Mouse (Mus musculus) lung, adult 2 months (tissue): Measurements from ENCODE around the gene Mrpl14. TPM values are rescaled to one million over a fixed set of nuclear protein-coding genes. Genes with fewer than 3 reads are reported as not detected.
A peak's percentile ranks its signal among the peaks of the same experiment; 100 is the strongest.

Experiments used
- DNase-seq: peaks from one replicate; pipeline ENCODE4 v3.0.0; 2022
- H3K4me1 ChIP-seq: fragments of 200-500 bp; 2 replicates; pipeline ENCODE4 v1.6.1; 2011; ENCODE audit warnings: low read length; ENCODE audit not compliant: control insufficient read depth, insufficient read depth
- H3K4me3 ChIP-seq: fragments of 200-500 bp; replicated peaks from 2 replicates; pipeline ENCODE3; 2011; ENCODE audit warnings: low read depth, mild to moderate bottlenecking, control low read depth, low read length; ENCODE audit errors: extremely low read depth
- CTCF ChIP-seq: fragments of 200-500 bp; IDR thresholded peaks from 2 replicates; pipeline ENCODE4 v1.5.1; 2011; ENCODE audit warnings: mild to moderate bottlenecking, low read length, control low read depth; ENCODE audit not compliant: insufficient read depth
- POLR2A ChIP-seq: fragments of 200-500 bp; IDR thresholded peaks from 2 replicates; pipeline ENCODE4 v1.6.1; 2011; ENCODE audit warnings: low read depth, mild to moderate bottlenecking, control low read depth, low read length, borderline replicate concordance; ENCODE audit errors: extremely low read depth
- WGBS: fragments of 180-500 bp; shearing (Covaris S2); methylation state at CpG from one replicate; pipeline ENCODE4 v1.1.7; 2018; 5-methylcytosine and 5-hydroxymethylcytosine counted together
- polyA plus RNA-seq: library from polyadenylated mRNA; depleted of rRNA; stranded (reverse); fragments of >200 nt; gene quantifications from 2 replicates; pipeline ENCODE4 v1.2.3, GENCODE M21; 2012; rRNA removed

Gene Mrpl14
- polyA plus RNA-seq = 131 and 171 TPM in 2 replicates

DNA sequence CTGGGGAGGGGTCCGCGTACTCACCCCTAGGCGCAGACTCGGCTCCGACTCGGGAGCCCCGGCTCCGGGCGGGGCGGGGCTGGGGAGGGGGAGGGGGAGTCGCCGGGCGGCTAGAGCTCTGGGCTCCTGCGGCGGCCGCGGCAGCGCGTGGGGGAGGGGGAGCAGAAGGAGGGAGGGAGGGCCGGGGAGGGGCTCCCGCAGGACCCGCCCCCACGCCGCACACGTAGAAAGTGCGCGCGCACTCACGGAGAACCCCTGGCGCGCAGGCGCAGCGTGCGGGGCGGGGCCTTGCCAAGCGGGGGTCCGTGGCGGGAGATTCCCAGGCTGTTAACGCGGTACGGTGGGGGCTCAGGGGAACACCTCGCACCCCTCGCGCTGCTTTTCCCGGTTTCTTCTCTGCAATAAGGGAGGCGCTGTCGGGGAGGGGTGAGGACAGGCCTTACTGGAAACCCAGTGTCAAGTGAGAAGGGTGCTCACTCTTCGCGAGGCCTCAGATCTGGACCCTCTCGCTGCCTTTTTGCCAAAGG is at the start of gene Mrpl14:
TSS of gene Mrpl14 (plus strand) at position 230 of the 527 bp plus-strand sequence.
- Histone ChIP-seq H3K4me3 (peak within 1 kb of the TSS; percentile 80), H3K4me1 (peaks cover 16% of the 10 kb centered on the region)
- TF ChIP-seq CTCF (no peak), POLR2A (peak; percentile 66; the same call in 1 of the 2 replicates)
- 2% methylated on average over 43 of the region's 50 CpGs for WGBS
- peak; percentile 90 for DNase-seq

DNA sequence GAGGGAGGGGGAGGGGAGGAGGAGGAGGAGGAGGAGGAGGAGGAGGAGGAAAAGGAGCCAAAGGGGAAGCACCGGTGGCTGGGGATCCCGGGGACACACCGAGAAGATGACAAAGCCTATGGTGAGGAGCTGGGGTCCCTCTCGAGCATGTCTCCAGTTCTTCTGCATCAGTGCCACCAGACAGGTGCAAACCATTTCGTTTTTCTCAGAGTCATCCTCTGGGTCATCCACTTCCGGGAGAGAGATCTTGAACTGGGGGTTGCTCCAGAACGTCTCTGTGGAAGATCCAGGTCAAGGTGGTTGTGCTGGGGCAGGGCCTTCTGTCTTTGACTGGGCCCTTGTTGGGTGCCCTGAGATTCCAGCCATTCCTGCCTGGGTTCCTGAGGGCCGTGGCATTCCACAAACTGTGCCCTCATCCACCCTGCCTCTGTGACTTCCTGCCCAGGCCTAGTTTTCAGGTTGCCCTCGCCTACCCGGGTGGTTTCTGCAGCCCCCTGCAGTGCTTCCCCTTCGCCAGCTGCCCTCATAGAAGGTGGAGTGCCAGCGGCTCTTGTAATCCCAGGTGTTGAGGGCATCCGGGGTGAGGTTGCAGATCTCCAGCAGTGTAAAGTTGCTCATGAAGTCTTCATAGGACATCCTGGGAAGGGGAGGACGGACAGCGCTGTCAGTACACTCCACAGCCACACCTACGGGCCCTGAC is 47.4 kb upstream of the Mrpl14 start:
- DNase-seq = no peak
- no peaks in the 10 kb centered on the region for H3K4me1 ChIP-seq
- no peak overlapping the region for H3K4me3 ChIP-seq
- no peak for TF ChIP-seq CTCF
- 68% methylated on average over 16 of the region's 16 CpGs for WGBS

DNA sequence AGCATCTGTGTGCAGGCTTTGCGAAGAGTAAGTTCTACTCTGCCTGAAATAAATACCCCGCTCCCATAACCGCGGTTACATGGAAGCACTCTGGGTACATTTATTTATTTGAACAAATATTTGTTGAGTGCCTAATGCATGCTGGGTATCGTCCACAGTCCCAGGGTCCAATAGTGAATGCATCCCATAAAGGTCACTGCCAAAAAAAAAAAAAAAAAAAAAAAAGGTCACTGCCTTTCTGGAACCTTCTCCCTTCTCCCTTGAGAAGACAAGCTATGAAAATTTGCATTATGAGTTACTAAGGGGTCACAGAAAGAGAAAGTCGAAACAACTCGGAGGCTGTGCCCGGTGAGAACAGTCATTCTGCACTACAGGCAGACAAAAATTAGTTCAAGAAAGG is 44.1 kb upstream of the Mrpl14 start:
- Histone ChIP-seq H3K4me1 (no peaks in the 10 kb centered on the region), H3K4me3 (no peak overlapping the region)
- DNase-seq = no peak
- no peak for TF ChIP-seq POLR2A
- no peak for TF ChIP-seq CTCF
- WGBS = 83% methylated on average over 8 of the region's 8 CpGs

DNA sequence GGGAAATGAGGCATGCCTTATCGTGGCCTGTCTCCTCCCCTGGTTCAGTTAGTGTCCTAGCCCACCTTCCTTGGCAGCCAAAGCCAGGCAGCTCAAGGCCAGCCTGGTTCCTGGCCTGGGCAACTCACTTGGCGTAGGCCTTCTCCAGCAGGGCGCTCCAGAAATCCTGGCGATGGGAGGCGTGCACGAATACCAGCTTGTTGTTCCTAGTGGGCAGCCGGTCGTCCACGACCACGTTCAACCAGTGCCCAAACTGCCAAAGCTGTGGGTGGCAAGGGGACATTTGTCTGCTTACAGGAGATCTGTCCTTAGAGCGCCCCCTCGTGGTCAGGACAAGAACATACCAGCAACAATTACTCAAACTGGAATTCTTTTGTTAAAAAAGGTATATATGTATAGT is 43.4 kb upstream of the Mrpl14 start:
- 22% methylated on average over 12 of the region's 12 CpGs for WGBS
- TF ChIP-seq POLR2A = no peak
- TF ChIP-seq CTCF = peak; percentile 72
- no peak overlapping the region for H3K4me3 ChIP-seq

DNA sequence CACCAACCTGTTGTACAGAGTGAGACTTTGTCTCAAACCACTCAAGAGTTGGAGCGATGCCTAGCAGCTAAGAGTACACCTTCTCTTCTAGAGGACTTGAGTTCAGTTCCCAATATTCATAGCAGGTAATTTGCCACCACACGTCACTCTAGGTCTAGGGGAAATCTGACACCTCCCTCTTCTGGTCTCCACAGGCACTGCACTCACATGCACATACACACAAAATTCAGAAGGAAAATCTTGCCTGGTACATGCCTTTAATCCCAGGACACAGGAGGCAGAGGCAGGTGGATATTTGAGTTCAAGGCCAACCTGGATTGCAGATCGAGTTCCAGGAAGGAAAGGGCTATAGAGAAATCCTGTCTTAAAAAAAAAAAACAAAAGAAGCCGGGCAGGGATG is 41.9 kb upstream of the Mrpl14 start:
- no peak for DNase-seq
- TF ChIP-seq CTCF = no peak
- TF ChIP-seq POLR2A = no peak
- WGBS = 85% methylated on average over 4 of the region's 4 CpGs
- Histone ChIP-seq H3K4me1 (no peaks in the 10 kb centered on the region), H3K4me3 (no peak overlapping the region)

More for the DNA sequence above, 43.4 kb upstream of the Mrpl14 start:
- peak; percentile 69 for DNase-seq
- H3K4me1 ChIP-seq = no peaks in the 10 kb centered on the region

DNA sequence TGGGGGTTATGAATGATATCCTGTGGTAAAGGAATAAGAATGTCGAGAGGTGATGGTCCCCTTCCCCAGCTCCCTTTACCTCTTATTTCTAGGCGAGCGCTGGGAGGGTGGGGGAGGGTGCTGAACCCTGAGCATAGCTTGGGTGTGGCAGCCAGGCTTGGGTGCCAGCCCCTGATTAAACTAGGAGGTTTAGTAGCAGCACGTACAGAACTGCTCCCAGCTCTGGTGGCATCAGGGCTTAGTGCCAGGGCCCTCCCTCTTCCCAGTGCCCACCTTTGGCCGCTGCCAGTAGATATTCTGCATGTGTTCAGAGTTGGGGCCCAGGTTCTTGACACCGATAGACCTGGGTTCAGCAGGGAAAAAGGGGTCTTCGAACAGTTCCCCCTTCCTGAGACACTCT is 32.9 kb upstream of the Mrpl14 start:
- 68% methylated on average over 7 of the region's 7 CpGs for WGBS
- H3K4me1 ChIP-seq = no peaks in the 10 kb centered on the region
- TF ChIP-seq CTCF (no peak), POLR2A (no peak)
- H3K4me3 ChIP-seq = no peak overlapping the region
- no peak for DNase-seq

DNA sequence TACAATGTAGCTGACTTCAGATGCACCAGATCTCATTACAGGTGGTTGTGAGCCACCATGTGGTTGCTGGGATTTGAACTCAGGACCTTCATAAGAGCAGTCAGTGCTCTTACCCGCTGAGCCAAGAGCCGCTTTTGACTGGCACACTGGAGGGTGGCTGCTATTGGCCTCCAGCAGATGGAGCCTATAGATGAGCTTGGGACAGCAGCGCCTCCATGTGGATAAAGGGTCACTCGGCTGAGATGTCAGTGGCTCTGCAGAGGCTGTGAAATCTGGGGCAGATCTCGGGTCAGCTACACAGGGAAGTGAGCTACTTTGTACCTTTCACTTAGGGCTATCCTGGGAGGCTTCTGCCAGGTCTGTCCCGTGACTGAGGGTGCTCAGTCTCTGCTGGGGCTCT is 30.3 kb upstream of the Mrpl14 start:
- DNase-seq = no peak
- 20% methylated on average over 6 of the region's 6 CpGs for WGBS

DNA sequence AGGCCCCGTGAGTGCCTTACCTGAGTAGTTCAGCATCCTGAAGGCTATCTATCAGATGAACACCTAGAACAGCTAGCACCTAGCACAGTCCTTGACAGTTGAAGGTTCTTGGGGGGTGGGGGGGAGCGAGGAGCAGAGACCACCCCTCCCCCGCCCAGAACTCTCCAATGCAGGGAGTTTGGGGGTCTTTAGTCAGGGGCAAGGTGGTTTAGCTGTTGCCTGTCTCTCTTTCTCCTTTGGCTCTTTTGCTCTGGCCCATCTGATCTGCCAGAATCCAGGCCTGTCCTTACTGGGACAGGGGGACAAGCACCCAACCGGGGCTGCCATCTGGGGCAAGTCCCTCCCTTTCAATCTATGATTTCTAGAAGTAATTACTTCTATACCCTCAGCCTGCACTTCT is 26.9 kb upstream of the Mrpl14 start, which contains the start of gene Capn11:
TSS of gene Capn11 (minus strand) at position 101 of the 400 bp plus-strand sequence.
- WGBS = 81% methylated on average over 4 of the region's 4 CpGs
- no peak for DNase-seq
- 0 out of 2 replicates have a peak, but pooled peaks cover 2% of the 10 kb centered on the region for H3K4me1 ChIP-seq
- no peak for TF ChIP-seq POLR2A
- TF ChIP-seq CTCF = no peak
- H3K4me3 ChIP-seq = no peak within 1 kb of the TSS

More for the DNA sequence above, 30.3 kb upstream of the Mrpl14 start:
- TF ChIP-seq POLR2A (no peak), CTCF (peak; percentile 33; the same call in 1 of the 2 replicates)
- H3K4me3 ChIP-seq = no peak overlapping the region
- no peaks in the 10 kb centered on the region for H3K4me1 ChIP-seq

DNA sequence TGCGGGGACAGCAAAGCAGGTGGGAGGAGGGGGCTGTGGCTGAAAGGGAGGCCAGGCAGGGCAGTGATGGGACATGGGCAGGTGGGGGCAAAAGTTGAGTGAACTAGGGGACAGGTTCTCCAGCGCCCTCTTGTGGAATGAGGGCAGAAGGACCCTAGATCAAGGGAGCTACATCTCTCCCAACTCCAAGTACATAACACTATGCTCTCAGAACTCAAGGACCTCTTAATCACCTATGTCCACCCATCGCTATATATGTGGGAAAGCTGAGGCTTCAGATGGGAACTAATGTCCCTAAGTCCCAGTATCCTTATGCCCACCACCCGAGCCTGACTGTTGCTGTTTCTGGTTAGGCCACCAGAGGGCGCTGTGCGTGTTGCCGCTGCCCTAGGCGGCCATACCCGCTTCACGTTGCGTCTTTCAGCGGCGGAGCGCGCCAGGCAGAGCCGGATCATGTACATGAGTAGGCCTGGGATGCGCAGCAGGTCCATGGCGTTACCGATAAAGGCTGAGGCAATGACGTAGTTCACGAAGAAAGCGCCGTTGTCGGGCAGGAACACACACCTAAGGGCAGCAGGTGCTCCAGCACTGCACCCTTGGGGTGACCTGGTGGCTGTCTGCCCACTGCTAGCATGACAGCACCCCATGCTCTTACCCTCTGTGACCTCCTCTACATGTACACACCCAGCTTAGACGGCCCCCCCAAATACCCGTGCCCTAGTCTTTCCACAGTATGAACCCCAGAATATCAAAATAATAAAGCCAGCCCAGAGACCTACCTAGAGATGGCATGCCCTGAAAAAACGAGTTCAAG is 22.8 kb upstream of the Mrpl14 start:
- Histone ChIP-seq H3K4me3 (no peak overlapping the region), H3K4me1 (0 out of 2 replicates have a peak, but pooled peaks cover 2% of the 10 kb centered on the region)
- peak; percentile 81 for DNase-seq
- 30% methylated on average over 27 of the region's 27 CpGs for WGBS
- peak; percentile 87 for TF ChIP-seq CTCF
- no peak for TF ChIP-seq POLR2A
